Mouse (Mus musculus) heart, embryonic 16.5 days (tissue): ENCODE data around the gene Zbtb38. TPM values are rescaled to one million over a fixed set of nuclear protein-coding genes. Genes with fewer than 3 reads are reported as not detected.
"Not testable (repeated sequence)": the region's sequence is repeated elsewhere in the genome, so short reads cannot be mapped to it uniquely, and the experiment has no call there.

Source experiments
- ATAC-seq: fragments of 200-750 bp; cut with Nextera tagmentation; replicated peaks from 2 replicates; pipeline ENCODE4 v1.8.0; 2017; ENCODE audit warnings: moderate number of reproducible peaks; ENCODE audit not compliant: insufficient read depth, low FRiP score; ENCODE audit errors: extremely low read depth
- H3K27ac ChIP-seq: fragments of 300-500 bp; sonication (generic); 2 replicates; pipeline ENCODE4 v1.5.1; 2014; ENCODE audit warnings: mild to moderate bottlenecking, low read length, control low read depth, moderate library complexity
- H3K27me3 ChIP-seq: fragments of 300-500 bp; sonication (generic); 2 replicates; pipeline ENCODE4 v1.6.1; 2014; ENCODE audit warnings: low read length, mixed read lengths; ENCODE audit not compliant: control insufficient read depth, insufficient read depth
- H3K36me3 ChIP-seq: fragments of 300-500 bp; sonication (generic); 2 replicates; pipeline ENCODE4 v1.6.1; 2014; ENCODE audit not compliant: control insufficient read depth, insufficient read depth
- H3K4me1 ChIP-seq: fragments of 300-500 bp; sonication (generic); 2 replicates; pipeline ENCODE4 v1.6.1; 2014; ENCODE audit warnings: low read length, mixed read lengths; ENCODE audit not compliant: control insufficient read depth, insufficient read depth
- H3K4me2 ChIP-seq: fragments of 300-500 bp; sonication (generic); 2 replicates; pipeline ENCODE4 v1.6.1; 2014; ENCODE audit warnings: low read depth, mild to moderate bottlenecking, control low read depth, low read length
- H3K4me3 ChIP-seq: fragments of 300-500 bp; sonication (generic); 2 replicates; pipeline ENCODE4 v1.5.1; 2014; ENCODE audit warnings: mild to moderate bottlenecking, control low read depth, low read length
- H3K9ac ChIP-seq: fragments of 300-500 bp; sonication (generic); 2 replicates; pipeline ENCODE4 v1.6.1; 2014; ENCODE audit warnings: low read length, control low read depth
- H3K9me3 ChIP-seq: fragments of 300-500 bp; sonication (generic); replicated peaks from 2 replicates; pipeline ENCODE4 v1.6.1; 2016; ENCODE audit warnings: low read length; ENCODE audit not compliant: control insufficient read depth
- WGBS: fragments of 180-500 bp; shearing (Covaris S2); extraction: QIAGEN DNeasy Blood & Tissue Kit; methylation state at CpG from one replicate; pipeline ENCODE4 v1.1.7; 2014; 5-methylcytosine and 5-hydroxymethylcytosine counted together
- polyA plus RNA-seq: library from polyadenylated mRNA; unstranded; fragments of >200 nt; fragmentation: Nextera tagmentation; extraction: Ambion mirVana; gene quantifications from 2 replicates; pipeline ENCODE4 v1.2.1, GENCODE M21; 2015

The Zbtb38 gene
- polyA plus RNA-seq, 1 experiment from 2014 or later, result 29.6 TPM

GRCm38 (mm10) chr9:96650807-96651206 lies 101.8 kb downstream of the Zbtb38 start:
- no peaks in the 10 kb centered on the region for H3K9me3 ChIP-seq
- H3K27me3 ChIP-seq, result no peaks in the 10 kb centered on the region
- ATAC-seq, result no peak
- H3K4me1 ChIP-seq, result no peaks in the 10 kb centered on the region
- 76% methylated on average over 7 of the region's 7 CpGs for WGBS
- H3K4me3 ChIP-seq, result no peak overlapping the region
- no peaks in the 10 kb centered on the region for H3K36me3 ChIP-seq
- no peak overlapping the region for H3K9ac ChIP-seq
- no peak overlapping the region for H3K27ac ChIP-seq
- no peak overlapping the region for H3K4me2 ChIP-seq

GRCm38 (mm10) chr9:96649924-96650323 lies 102.7 kb downstream of the Zbtb38 start:
- Histone ChIP-seq H3K4me1 (no peaks in the 10 kb centered on the region), H3K27me3 (no peaks in the 10 kb centered on the region), H3K27ac (no peak overlapping the region), H3K36me3 (no peaks in the 10 kb centered on the region), H3K9ac (no peak overlapping the region), H3K9me3 (no peaks in the 10 kb centered on the region), H3K4me3 (no peak overlapping the region), H3K4me2 (no peak overlapping the region)
- ATAC-seq, result no peak
- WGBS, result 46% methylated on average over 9 of the region's 9 CpGs

- Histone ChIP-seq H3K9ac (no peak overlapping the region), H3K27ac (no peak overlapping the region), H3K4me1 (no peaks in the 10 kb centered on the region), H3K4me3 (no peak overlapping the region), H3K9me3 (no peaks in the 10 kb centered on the region), H3K4me2 (no peak overlapping the region), H3K36me3 (no peaks in the 10 kb centered on the region), H3K27me3 (no peaks in the 10 kb centered on the region)
- ATAC-seq, result no peak
- 86% methylated on average over 4 of the region's 4 CpGs for WGBS
These were observed 103.3 kb downstream of the Zbtb38 start for GRCm38 (mm10) chr9:96649362-96649761.

DNA sequence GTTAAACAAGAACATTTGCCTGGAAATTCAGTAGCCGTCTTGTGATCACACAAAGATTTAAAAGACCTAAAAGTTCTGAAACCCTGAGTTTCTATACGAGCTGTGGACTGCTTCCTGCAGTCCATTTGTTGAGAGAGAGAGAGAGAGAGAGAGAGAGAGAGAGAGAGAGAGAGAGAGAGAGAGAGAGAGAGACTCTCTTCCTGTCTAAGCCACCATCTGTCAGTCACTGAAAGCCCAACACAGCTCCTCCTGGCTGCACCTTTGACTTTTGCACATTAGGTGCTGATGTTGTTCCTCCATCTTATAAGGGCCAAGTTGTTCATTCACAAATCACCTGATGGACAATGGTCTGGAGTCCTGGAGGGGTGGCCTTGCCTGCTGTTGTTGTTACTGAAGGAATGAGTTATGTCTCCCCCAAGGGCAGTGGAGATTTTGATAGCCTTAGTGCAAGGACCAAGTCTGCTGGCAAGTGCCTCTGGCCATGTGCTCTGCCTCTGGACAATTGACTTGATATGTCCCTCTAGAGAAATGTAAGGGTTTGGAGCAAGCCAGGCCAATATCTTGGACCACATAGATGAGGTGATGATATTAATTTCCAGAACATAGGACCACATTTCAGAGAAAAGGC lies 105.8 kb downstream of the Zbtb38 start:
- no peak overlapping the region for H3K27ac ChIP-seq
- H3K36me3 ChIP-seq, result no peaks in the 10 kb centered on the region
- ATAC-seq, result no peak
- WGBS, result 63% methylated on average over 2 of the region's 2 CpGs
- H3K4me3 ChIP-seq, result no peak overlapping the region
- no peaks in the 10 kb centered on the region for H3K9me3 ChIP-seq
- H3K4me1 ChIP-seq, result no peaks in the 10 kb centered on the region
- no peak overlapping the region for H3K4me2 ChIP-seq
- H3K27me3 ChIP-seq, result no peaks in the 10 kb centered on the region
- H3K9ac ChIP-seq, result no peak overlapping the region

- no peak for ATAC-seq
- Histone ChIP-seq H3K9me3 (no peaks in the 10 kb centered on the region), H3K9ac (no peak overlapping the region), H3K4me1 (no peaks in the 10 kb centered on the region), H3K4me3 (no peak overlapping the region), H3K4me2 (no peak overlapping the region), H3K27ac (no peak overlapping the region), H3K27me3 (no peaks in the 10 kb centered on the region), H3K36me3 (no peaks in the 10 kb centered on the region)
- WGBS, result 81% methylated on average over 2 of the region's 2 CpGs
These were observed 107.8 kb downstream of the Zbtb38 start for GRCm38 (mm10) chr9:96644840-96645239.

DNA sequence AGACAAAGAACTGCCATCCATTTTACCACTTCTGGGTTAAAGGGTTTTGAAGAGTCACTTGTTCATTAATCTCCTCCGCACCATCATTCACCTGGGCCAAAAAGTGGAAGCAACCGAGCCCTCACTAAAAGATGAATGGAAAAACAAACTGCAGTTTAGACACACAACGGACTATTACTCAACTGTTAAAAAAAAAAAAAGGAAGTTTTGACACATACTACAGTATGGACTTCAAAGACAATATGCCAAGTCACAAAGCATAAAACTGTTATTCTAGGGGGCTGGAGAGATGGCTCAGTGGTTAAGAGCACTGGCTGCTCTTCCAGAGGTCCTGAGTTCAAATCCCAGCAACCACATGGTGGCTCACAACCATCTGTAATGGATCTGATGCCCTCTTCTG lies 108.6 kb downstream of the Zbtb38 start:
- not testable (repeated sequence) for H3K27ac ChIP-seq, H3K36me3 ChIP-seq, H3K9me3 ChIP-seq, H3K4me3 ChIP-seq, H3K27me3 ChIP-seq, H3K4me1 ChIP-seq, H3K4me2 ChIP-seq, H3K9ac ChIP-seq, ATAC-seq
- WGBS, result 83% methylated on average over 3 of the region's 3 CpGs

- no peak overlapping the region for H3K27ac ChIP-seq
- no peak overlapping the region for H3K4me3 ChIP-seq
- H3K4me1 ChIP-seq, result no peaks in the 10 kb centered on the region
- H3K4me2 ChIP-seq, result no peak overlapping the region
- 88% methylated on average over 7 of the region's 7 CpGs for WGBS
- no peaks in the 10 kb centered on the region for H3K27me3 ChIP-seq
- no peak for ATAC-seq
- H3K36me3 ChIP-seq, result no peaks in the 10 kb centered on the region
- H3K9ac ChIP-seq, result no peak overlapping the region
- no peaks in the 10 kb centered on the region for H3K9me3 ChIP-seq
These were observed 113.2 kb downstream of the Zbtb38 start for GRCm38 (mm10) chr9:96639451-96639850.

- Histone ChIP-seq H3K4me2 (no peak overlapping the region), H3K36me3 (no peaks in the 10 kb centered on the region), H3K9me3 (no peaks in the 10 kb centered on the region), H3K27me3 (no peaks in the 10 kb centered on the region), H3K27ac (no peak overlapping the region), H3K4me1 (no peaks in the 10 kb centered on the region), H3K4me3 (no peak overlapping the region), H3K9ac (no peak overlapping the region)
- 67% methylated on average over 7 of the region's 7 CpGs for WGBS
- ATAC-seq, result no peak
These were observed 114.1 kb downstream of the Zbtb38 start for GRCm38 (mm10) chr9:96638508-96638907.

DNA sequence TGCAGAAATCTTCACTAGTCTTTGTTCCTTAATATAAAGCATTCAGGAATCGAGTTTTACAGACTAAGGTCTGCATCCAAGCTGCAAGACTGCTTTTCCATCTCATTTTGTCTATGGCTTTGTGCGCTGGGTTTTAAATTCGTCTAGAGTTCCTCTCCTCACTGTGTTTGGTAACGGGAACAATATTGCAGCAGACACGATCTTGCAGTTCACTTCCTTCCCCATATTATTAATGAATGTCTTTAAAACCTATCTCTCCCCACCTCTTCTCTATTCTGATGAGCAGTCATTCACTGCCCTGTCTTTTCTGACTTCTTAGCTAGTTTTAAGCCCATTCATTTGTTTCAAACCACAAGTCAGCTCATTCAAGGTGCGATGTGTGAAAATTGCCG lies 115.5 kb downstream of the Zbtb38 start:
- H3K27me3 ChIP-seq, result 0 out of 2 replicates have a peak, but pooled peaks cover 2% of the 10 kb centered on the region
- H3K9me3 ChIP-seq, result no peaks in the 10 kb centered on the region
- ATAC-seq, result no peak
- H3K27ac ChIP-seq, result no peak overlapping the region
- no peak overlapping the region for H3K4me3 ChIP-seq
- H3K4me2 ChIP-seq, result no peak overlapping the region
- no peaks in the 10 kb centered on the region for H3K4me1 ChIP-seq
- no peak overlapping the region for H3K9ac ChIP-seq
- H3K36me3 ChIP-seq, result no peaks in the 10 kb centered on the region
- WGBS, result 73% methylated on average over 7 of the region's 7 CpGs
